Mouse (Mus musculus) monocyte, adult 2 months (primary cell): ENCODE measurements around the gene Ago1.

Experiments used
- DNase-seq, 2 experiments: peaks; one replicate each; pipeline ENCODE4 v3.0.0; 2022; ENCODE audit warnings: low spot score in 2 of 2, low read depth in 1 of 2

Ago1 gene

GRCm38 (mm10) chr4:126468285-126468901 lies at the start of gene Ago1:
Gene Ago1 (minus strand): TSS chr4:126468583.
- DNase-seq: peak; percentile 83 to 89

GRCm38 (mm10) chr4:126512308-126513066 lies 44.1 kb upstream of the Ago1 start:
- no peak for DNase-seq

- no peak for DNase-seq
Measured at GRCm38 (mm10) chr4:126511013-126511412, 42.6 kb upstream of the Ago1 start.

GRCm38 (mm10) chr4:126509072-126509471 lies 40.7 kb upstream of the Ago1 start:
- DNase-seq: no peak

- DNase-seq: no peak
Measured at GRCm38 (mm10) chr4:126508110-126508899, 39.9 kb upstream of the Ago1 start.

GRCm38 (mm10) chr4:126502977-126503309 lies 34.6 kb upstream of the Ago1 start:
- DNase-seq: no peak

GRCm38 (mm10) chr4:126502141-126502976 lies 34.0 kb upstream of the Ago1 start:
- DNase-seq: no peak

GRCm38 (mm10) chr4:126498601-126499000 lies 30.2 kb upstream of the Ago1 start:
- DNase-seq: no peak

- no peak for DNase-seq
Measured at GRCm38 (mm10) chr4:126496963-126497362, 28.6 kb upstream of the Ago1 start.

- DNase-seq: no peak
Measured at GRCm38 (mm10) chr4:126495942-126496790, 27.8 kb upstream of the Ago1 start.

GRCm38 (mm10) chr4:126495453-126495852 lies 27.1 kb upstream of the Ago1 start:
- no peak for DNase-seq

- no peak for DNase-seq
Measured at GRCm38 (mm10) chr4:126493416-126493815, 25.0 kb upstream of the Ago1 start.

GRCm38 (mm10) chr4:126491977-126492376 lies 23.6 kb upstream of the Ago1 start:
- DNase-seq: no peak

GRCm38 (mm10) chr4:126490726-126491125 lies 22.3 kb upstream of the Ago1 start:
- no peak for DNase-seq

GRCm38 (mm10) chr4:126489811-126490210 lies 21.4 kb upstream of the Ago1 start:
- no peak for DNase-seq

GRCm38 (mm10) chr4:126486217-126486616 lies 17.8 kb upstream of the Ago1 start:
- no peak for DNase-seq

GRCm38 (mm10) chr4:126485065-126485464 lies 16.7 kb upstream of the Ago1 start:
- DNase-seq: no peak

- no peak for DNase-seq
Measured at GRCm38 (mm10) chr4:126483874-126484273, 15.5 kb upstream of the Ago1 start.

- DNase-seq: no peak
Measured at GRCm38 (mm10) chr4:126482951-126483350, 14.6 kb upstream of the Ago1 start.

GRCm38 (mm10) chr4:126481461-126481860 lies 13.1 kb upstream of the Ago1 start:
- DNase-seq: no peak
